Mouse (Mus musculus) cerebellum, postnatal 14 days (tissue): ENCODE data around the gene Slc29a1.

Source experiments
- DNase-seq, 2 experiments: peaks; one replicate each; pipeline ENCODE4 v3.0.0; 2021; ENCODE audit warnings: mixed read lengths in 2 of 2

The Slc29a1 gene

GRCm38 (mm10) chr17:45610144-45610866 is 10.9 kb upstream of the Slc29a1 start:
- no peak for DNase-seq

- no peak for DNase-seq
These were observed 9.0 kb upstream of the Slc29a1 start for GRCm38 (mm10) chr17:45608396-45608795.

- no peak for DNase-seq
These were observed 7.8 kb upstream of the Slc29a1 start for GRCm38 (mm10) chr17:45606992-45607879.

GRCm38 (mm10) chr17:45602984-45603383 is 3.6 kb upstream of the Slc29a1 start:
- DNase-seq: no peak

- DNase-seq: peak in 1 of 2 experiments; percentile 13
These were observed 2.5 kb upstream of the Slc29a1 start, which contains the start of gene Mymx for GRCm38 (mm10) chr17:45601877-45602304. TSS of gene Mymx (minus strand) at chr17:45602102.

GRCm38 (mm10) chr17:45601325-45601724 is 1.9 kb upstream of the Slc29a1 start:
- DNase-seq: peak in 1 of 2 experiments; percentile 10

GRCm38 (mm10) chr17:45600267-45600666 is 861 bp upstream of the Slc29a1 start:
- DNase-seq: peak in 1 of 2 experiments; percentile 15

- no peak for DNase-seq
These were observed 515 bp downstream of the Slc29a1 start for GRCm38 (mm10) chr17:45598891-45599290.

- DNase-seq: peak in 1 of 2 experiments; percentile 32
These were observed 1.0 kb downstream of the Slc29a1 start for GRCm38 (mm10) chr17:45598376-45598775.

- peak; percentile 74 to 83 for DNase-seq
These were observed 1.6 kb downstream of the Slc29a1 start for GRCm38 (mm10) chr17:45597787-45598186.

- DNase-seq: peak; percentile 83 to 86
These were observed 2.6 kb downstream of the Slc29a1 start for GRCm38 (mm10) chr17:45596631-45597396.

GRCm38 (mm10) chr17:45595736-45596390 is 3.5 kb downstream of the Slc29a1 start:
- peak in 1 of 2 experiments; percentile 75 for DNase-seq

- DNase-seq: peak; percentile 83 to 88
These were observed 4.3 kb downstream of the Slc29a1 start for GRCm38 (mm10) chr17:45594881-45595735.

- DNase-seq: peak in 1 of 2 experiments; percentile 31
These were observed 5.2 kb downstream of the Slc29a1 start for GRCm38 (mm10) chr17:45594195-45594594.

GRCm38 (mm10) chr17:45593479-45593878 is 5.9 kb downstream of the Slc29a1 start:
- DNase-seq: peak; percentile 50 to 56

GRCm38 (mm10) chr17:45592606-45593431 is 6.6 kb downstream of the Slc29a1 start:
- DNase-seq: peak; percentile 42 to 47

- DNase-seq: peak; percentile 67 to 68
These were observed 7.5 kb downstream of the Slc29a1 start for GRCm38 (mm10) chr17:45591701-45592605.

GRCm38 (mm10) chr17:45590410-45590809 is 9.0 kb downstream of the Slc29a1 start:
- peak in 1 of 2 experiments; percentile 16 for DNase-seq

- DNase-seq: peak in 1 of 2 experiments; percentile 37
These were observed 9.6 kb downstream of the Slc29a1 start for GRCm38 (mm10) chr17:45589844-45590243.
